Mouse (Mus musculus): Measurements from ENCODE around the gene Gm10490. TPM values are rescaled to one million over a fixed set of nuclear protein-coding genes. Genes with fewer than 3 reads are reported as not detected.
A peak's percentile ranks its signal among the peaks of the same experiment; 100 is the strongest.

Gm10490 gene
- polyA plus RNA-seq, 1 experiment, result not detected

- no peaks in the 10 kb centered on the region for H3K4me1 ChIP-seq (ENCODE audit: control insufficient read depth, insufficient read depth, low read length)
- H3K27ac ChIP-seq (ENCODE audit: insufficient read depth, low read length), result no peak overlapping the region
- no peak overlapping the region for H3K4me3 ChIP-seq (ENCODE audit: insufficient read depth, low read length)
- no peak for TF ChIP-seq CTCF (IDR thresholded peaks at IDR 0.05; ENCODE audit: borderline replicate concordance, insufficient read depth, low read length)
- no peak for TF ChIP-seq POLR2A (IDR thresholded peaks at IDR 0.05; ENCODE audit: low read depth, low read length)
These were observed 12.7 kb downstream of the Gm10490 start for GRCm38 (mm10) chrX:7922032-7922431.

DNA sequence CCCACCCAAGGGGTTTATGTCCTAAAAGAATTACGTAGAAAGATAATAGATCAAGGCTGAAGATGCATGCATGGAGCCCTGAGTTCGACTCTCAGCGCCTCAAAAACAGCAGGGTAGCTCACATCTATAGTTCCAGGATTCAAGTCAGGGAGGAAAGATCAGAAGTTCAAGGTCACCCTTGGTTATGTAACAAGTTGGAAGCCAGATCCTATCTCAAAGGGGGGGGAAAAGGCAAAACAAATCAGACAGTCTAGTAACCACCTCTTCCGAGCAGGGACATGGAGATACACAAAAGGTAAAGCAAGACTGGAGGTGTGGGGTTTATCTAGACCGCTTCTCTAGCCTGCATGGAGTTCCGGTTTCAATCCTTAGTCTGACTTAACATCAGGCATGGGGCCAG, 16.9 kb downstream of the Gm10490 start:
- Histone ChIP-seq H3K4me3 (ENCODE audit: insufficient read depth, low read length) (no peak overlapping the region), H3K4me1 (ENCODE audit: control insufficient read depth, insufficient read depth, low read length) (no peaks in the 10 kb centered on the region), H3K27ac (ENCODE audit: insufficient read depth, low read length) (no peak overlapping the region)
- TF ChIP-seq POLR2A (IDR thresholded peaks at IDR 0.05; ENCODE audit: low read depth, low read length) (no peak), CTCF (IDR thresholded peaks at IDR 0.05; ENCODE audit: borderline replicate concordance, insufficient read depth, low read length) (no peak)

GRCm38 (mm10) chrX:7927116-7927515, 17.8 kb downstream of the Gm10490 start:
- H3K27ac ChIP-seq (ENCODE audit: insufficient read depth, low read length), result no peak overlapping the region
- H3K4me1 ChIP-seq (ENCODE audit: control insufficient read depth, insufficient read depth, low read length), result no peaks in the 10 kb centered on the region
- TF ChIP-seq POLR2A (IDR thresholded peaks at IDR 0.05; ENCODE audit: low read depth, low read length), result no peak
- no peak overlapping the region for H3K4me3 ChIP-seq (ENCODE audit: insufficient read depth, low read length)

DNA sequence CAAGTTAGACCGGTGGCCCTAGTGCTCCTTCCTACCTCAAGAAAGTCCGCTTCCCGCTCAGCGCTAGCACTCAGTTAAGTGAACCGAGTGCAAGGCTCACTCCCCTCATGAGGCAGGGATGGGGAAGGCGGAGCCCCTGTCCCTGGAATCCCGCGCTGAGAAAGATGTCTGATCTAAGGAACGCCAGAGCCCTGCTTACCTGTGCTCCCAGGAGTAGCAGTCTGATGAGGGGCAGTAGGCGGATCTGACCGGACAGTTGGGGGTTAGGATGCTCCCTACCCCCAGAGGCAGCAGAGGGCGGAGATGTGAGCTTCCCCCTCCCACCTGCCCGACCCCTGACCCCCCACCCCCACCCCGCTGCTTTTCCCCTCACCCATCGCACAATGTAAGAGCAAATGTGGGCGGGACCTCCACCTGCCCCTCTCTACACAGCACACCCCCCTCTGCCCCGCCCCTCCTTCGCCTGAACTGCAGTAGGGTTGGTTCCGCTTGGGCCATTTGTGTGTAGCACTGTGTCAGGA, 19.0 kb downstream of the Gm10490 start, which contains the start of gene Eras:
Eras (minus strand) TSS at position 338 of the 521 bp plus-strand sequence.
- Histone ChIP-seq H3K4me3 (ENCODE audit: insufficient read depth, low read length) (no peak within 1 kb of the TSS), H3K27ac (ENCODE audit: insufficient read depth, low read length) (no peak within 1 kb of the TSS), H3K4me1 (ENCODE audit: control insufficient read depth, insufficient read depth, low read length) (no peaks in the 10 kb centered on the region)
- TF ChIP-seq POLR2A (IDR thresholded peaks at IDR 0.05; ENCODE audit: low read depth, low read length) (no peak), CTCF (IDR thresholded peaks at IDR 0.05; ENCODE audit: borderline replicate concordance, insufficient read depth, low read length) (no peak)

DNA sequence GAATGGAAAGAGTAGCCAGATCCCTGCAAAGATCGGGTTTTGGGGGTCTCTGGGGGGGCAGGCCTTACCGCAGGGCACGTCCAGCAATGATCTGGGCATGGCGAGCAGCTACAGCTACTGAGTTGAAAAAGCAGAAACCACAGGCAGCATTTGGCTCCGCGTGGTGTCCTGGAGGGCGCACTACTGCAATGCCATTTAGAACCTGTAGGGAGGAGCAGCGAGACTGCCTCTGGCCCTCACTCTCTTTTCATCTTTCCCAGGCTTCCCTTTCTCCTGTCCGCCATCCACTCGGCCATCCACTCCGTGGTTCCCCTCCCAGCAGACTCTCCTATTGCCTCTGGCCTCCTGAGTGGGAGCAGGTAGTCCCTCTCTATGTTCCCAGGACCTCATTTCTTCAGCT, 27.5 kb downstream of the Gm10490 start:
- TF ChIP-seq POLR2A (IDR thresholded peaks at IDR 0.05; ENCODE audit: low read depth, low read length) (no peak), CTCF (IDR thresholded peaks at IDR 0.05; ENCODE audit: borderline replicate concordance, insufficient read depth, low read length) (no peak)
- Histone ChIP-seq H3K27ac (ENCODE audit: insufficient read depth, low read length) (no peak overlapping the region), H3K4me1 (ENCODE audit: control insufficient read depth, insufficient read depth, low read length) (no peaks in the 10 kb centered on the region), H3K4me3 (ENCODE audit: insufficient read depth, low read length) (no peak overlapping the region)

GRCm38 (mm10) chrX:7937667-7938066, 28.3 kb downstream of the Gm10490 start:
- TF ChIP-seq CTCF (IDR thresholded peaks at IDR 0.05; ENCODE audit: borderline replicate concordance, insufficient read depth, low read length) (no peak), POLR2A (IDR thresholded peaks at IDR 0.05; ENCODE audit: low read depth, low read length) (no peak)
- H3K4me3 ChIP-seq (ENCODE audit: insufficient read depth, low read length), result no peak overlapping the region
- no peak overlapping the region for H3K27ac ChIP-seq (ENCODE audit: insufficient read depth, low read length)
- H3K4me1 ChIP-seq (ENCODE audit: control insufficient read depth, insufficient read depth, low read length), result no peaks in the 10 kb centered on the region

- H3K4me1 ChIP-seq (ENCODE audit: control insufficient read depth, insufficient read depth, low read length), result no peaks in the 10 kb centered on the region
These were observed 36.3 kb downstream of the Gm10490 start for GRCm38 (mm10) chrX:7945618-7946017.

GRCm38 (mm10) chrX:7947108-7947899, 38.0 kb downstream of the Gm10490 start, which contains the start of gene Hdac6:
Gene Hdac6, minus strand, starts transcription at chrX:7947889.
- peak within 1 kb of the TSS; percentile 76 for H3K4me3 ChIP-seq (ENCODE audit: insufficient read depth, low read length)
- no peaks in the 10 kb centered on the region for H3K4me1 ChIP-seq (ENCODE audit: control insufficient read depth, insufficient read depth, low read length)
- peak; percentile 73 for TF ChIP-seq POLR2A (IDR thresholded peaks at IDR 0.05; ENCODE audit: low read depth, low read length)
- no peak for TF ChIP-seq CTCF (IDR thresholded peaks at IDR 0.05; ENCODE audit: borderline replicate concordance, insufficient read depth, low read length)
- 0 out of 2 replicates have a peak within 1 kb of the TSS, but pooled peaks have one; percentile 9 for H3K27ac ChIP-seq (ENCODE audit: insufficient read depth, low read length)

More at GRCm38 (mm10) chrX:7945618-7946017, 36.3 kb downstream of the Gm10490 start:
- H3K27ac ChIP-seq (ENCODE audit: insufficient read depth, low read length), result no peak overlapping the region
- TF ChIP-seq CTCF (IDR thresholded peaks at IDR 0.05; ENCODE audit: borderline replicate concordance, insufficient read depth, low read length) (no peak), POLR2A (IDR thresholded peaks at IDR 0.05; ENCODE audit: low read depth, low read length) (no peak)
- H3K4me3 ChIP-seq (ENCODE audit: insufficient read depth, low read length), result no peak overlapping the region

GRCm38 (mm10) chrX:7947900-7948492, 38.7 kb downstream of the Gm10490 start:
- Histone ChIP-seq H3K27ac (ENCODE audit: insufficient read depth, low read length) (0 out of 2 replicates have a peak overlapping the region, but pooled peaks have one; percentile 9), H3K4me1 (ENCODE audit: control insufficient read depth, insufficient read depth, low read length) (no peaks in the 10 kb centered on the region), H3K4me3 (ENCODE audit: insufficient read depth, low read length) (peak overlapping the region; percentile 34)
- TF ChIP-seq CTCF (IDR thresholded peaks at IDR 0.05; ENCODE audit: borderline replicate concordance, insufficient read depth, low read length) (no peak), POLR2A (IDR thresholded peaks at IDR 0.05; ENCODE audit: low read depth, low read length) (peak; percentile 58)

DNA sequence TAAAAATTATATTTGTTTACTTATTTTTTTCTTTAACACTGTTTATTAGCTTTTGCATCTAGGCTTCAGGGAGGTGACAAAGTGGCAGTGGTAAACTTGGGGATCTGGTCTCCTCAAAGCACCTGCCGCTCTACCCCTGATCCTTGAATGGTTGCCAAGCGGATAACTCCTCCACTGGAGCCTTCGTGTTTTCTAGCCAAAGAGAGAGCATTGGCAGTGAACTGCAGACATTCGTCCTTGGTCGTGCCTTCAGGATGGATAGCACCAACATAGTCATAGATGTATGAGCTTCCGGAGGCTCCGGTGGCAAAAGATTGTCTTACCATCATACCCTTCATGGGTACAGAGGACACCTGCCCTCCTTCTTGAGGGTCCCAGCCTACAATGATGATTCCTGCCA, 40.7 kb downstream of the Gm10490 start:
- no peaks in the 10 kb centered on the region for H3K4me1 ChIP-seq (ENCODE audit: control insufficient read depth, insufficient read depth, low read length)
- H3K27ac ChIP-seq (ENCODE audit: insufficient read depth, low read length), result no peak overlapping the region
- TF ChIP-seq CTCF (IDR thresholded peaks at IDR 0.05; ENCODE audit: borderline replicate concordance, insufficient read depth, low read length) (no peak), POLR2A (IDR thresholded peaks at IDR 0.05; ENCODE audit: low read depth, low read length) (no peak)
- H3K4me3 ChIP-seq (ENCODE audit: insufficient read depth, low read length), result no peak overlapping the region
